Mouse (Mus musculus) T-helper 1 cell (primary cell): ENCODE data around the gene 4930544D05Rik.

ENCODE experiments used
- in situ Hi-C: fragments of 300-600 bp; cut with MboI, MseI; formaldehyde crosslinking; loops from one replicate; pipeline ENCODE4 v1.15.1; 2025; ENCODE audit warnings: high pct_unique_total_duplicates

The 4930544D05Rik gene

GRCm38 (mm10) chr11:70598451-70598953, 17.1 kb upstream of the 4930544D05Rik start:
- in situ Hi-C loops, result no loop called here

DNA sequence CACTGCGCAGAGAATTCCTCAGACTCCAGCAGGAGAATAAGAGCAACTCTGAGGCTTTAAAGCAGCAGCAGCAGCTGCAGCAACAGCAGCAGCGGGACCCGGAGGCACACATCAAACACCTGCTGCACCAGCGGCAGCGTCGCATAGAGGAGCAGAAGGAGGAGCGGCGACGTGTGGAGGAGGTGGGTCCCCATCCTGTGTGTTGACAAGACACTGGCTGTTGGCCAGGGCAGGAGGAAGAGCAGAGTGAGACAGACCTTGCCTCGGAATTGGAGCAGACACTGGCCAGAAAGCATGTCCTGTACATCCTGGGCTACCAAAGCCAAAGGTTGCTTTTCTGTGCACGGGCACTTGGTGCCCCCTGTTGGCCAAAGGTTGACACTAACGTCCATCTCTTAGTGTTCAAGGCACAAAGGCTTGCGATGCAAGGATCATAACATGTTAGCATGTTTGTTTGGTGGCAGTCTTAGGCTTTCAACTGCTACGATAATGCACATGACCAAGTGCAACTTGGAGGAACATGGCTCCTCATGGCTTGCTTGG, 10.6 kb upstream of the 4930544D05Rik start:
- in situ Hi-C loops, result loop anchor here (25.0 kb wide), 1 partner anchor 1868 kb away; no protein-coding TSS in a partner anchor

GRCm38 (mm10) chr11:70606717-70607116, 8.9 kb upstream of the 4930544D05Rik start:
- in situ Hi-C loops, result loop anchor here (25.0 kb wide), 1 partner anchor 1869 kb away; no protein-coding TSS in a partner anchor

DNA sequence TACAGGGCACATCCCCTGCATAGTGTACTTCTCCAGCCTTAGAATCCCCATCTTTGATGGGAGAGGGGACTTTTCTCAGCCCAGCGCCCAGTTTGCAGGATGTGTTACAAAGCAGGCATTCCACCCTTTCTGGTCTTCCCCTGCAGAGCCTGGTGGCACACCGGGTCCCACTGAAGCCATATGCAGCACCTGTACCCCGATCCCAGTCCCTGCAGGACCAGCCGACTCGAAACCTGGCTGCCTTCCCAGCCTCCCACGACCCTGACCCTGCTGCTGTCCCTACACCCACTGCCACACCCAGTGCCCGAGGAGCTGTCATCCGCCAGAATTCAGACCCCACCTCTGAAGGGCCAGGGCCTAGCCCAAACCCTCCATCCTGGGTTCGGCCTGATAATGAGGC, 8.0 kb upstream of the 4930544D05Rik start:
- in situ Hi-C loops, result loop anchor here (25.0 kb wide), 1 partner anchor 1870 kb away; no protein-coding TSS in a partner anchor

DNA sequence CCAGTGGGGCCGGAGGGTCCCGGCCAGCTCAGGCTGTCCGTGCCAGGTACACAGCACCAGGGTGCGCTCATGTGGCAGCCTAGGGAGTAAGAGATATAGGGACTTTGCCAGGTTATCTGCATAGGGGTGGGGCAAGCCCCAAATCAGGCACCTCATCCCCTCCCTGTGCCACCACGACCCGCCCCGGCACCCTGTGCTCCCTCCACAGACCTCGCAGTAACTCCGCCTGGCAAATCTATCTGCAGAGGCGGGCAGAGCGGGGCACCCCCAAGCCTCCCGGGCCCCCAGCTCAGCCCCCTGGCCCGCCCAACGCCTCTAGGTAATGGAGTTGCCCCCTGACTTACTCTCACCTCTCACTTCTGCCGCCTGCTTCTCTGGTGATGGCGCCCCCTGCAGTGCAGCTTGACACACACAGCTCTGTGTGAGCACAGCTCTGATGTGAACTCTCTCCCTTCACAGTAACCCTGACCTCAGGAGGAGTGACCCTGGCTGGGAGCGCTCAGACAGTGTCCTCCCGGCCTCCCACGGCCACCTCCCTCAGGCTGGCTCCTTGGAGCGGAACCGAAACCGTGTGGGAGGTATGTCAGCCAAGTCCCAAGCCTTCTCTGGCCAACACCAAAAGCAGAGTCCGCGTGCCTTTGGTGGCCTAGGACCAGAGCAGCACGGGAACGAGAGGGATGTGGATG, 7.1 kb upstream of the 4930544D05Rik start:
- in situ Hi-C loops, result loop anchor here (25.0 kb wide), 1 partner anchor 1871 kb away; no protein-coding TSS in a partner anchor

DNA sequence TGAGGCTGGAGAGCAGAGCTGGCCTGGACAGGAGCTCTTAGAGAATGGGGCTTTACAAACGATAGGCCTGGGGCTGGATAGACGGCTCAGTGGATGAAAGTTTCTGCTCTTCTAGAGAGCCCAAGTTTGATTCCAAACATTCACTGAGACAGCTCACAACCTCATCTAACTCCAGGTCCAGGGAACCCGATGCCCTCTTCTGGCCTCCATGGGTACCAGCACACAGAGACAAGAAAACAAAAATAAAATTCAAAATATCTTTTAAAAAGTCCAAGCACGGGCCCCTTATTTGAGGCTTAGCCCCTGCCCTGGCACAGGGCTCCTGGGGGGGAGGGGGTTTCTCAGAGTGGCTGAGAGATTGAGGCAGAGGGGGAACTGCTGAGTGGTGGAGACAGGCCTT, 4.9 kb upstream of the 4930544D05Rik start:
- in situ Hi-C loops, result loop anchor here (25.0 kb wide), 1 partner anchor 1873 kb away; no protein-coding TSS in a partner anchor

DNA sequence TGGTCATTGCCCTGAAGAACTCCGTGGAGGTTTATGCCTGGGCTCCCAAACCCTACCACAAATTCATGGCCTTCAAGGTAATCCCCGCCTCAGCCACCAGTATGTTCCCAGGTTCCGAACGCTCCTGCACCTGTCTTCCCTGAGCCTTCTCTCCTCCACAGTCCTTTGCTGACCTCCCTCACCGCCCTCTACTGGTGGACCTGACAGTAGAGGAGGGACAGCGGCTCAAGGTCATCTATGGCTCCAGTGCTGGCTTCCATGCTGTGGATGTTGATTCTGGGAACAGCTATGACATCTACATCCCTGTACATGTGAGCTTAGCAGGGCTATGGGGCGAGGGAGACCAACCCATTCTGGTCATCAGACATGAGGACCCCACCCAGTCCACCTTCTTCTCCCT, 3.1 kb upstream of the 4930544D05Rik start:
- in situ Hi-C loops, result loop anchor here (25.0 kb wide), 1 partner anchor 1875 kb away; no protein-coding TSS in a partner anchor

GRCm38 (mm10) chr11:70615074-70615473, 574 bp upstream of the 4930544D05Rik start:
- in situ Hi-C loops, result loop anchor here (5.0 to 25.0 kb wide), 4 partner anchors 52 to 1878 kb away; partner anchors contain the start of gene Spag7

GRCm38 (mm10) chr11:70619101-70619500, 3.5 kb downstream of the 4930544D05Rik start, which contains the start of gene Chrne:
TSS of gene Chrne (minus strand) at chr11:70619216.
- in situ Hi-C loops, result loop anchor here (5.0 to 25.0 kb wide), 4 partner anchors 48 to 1882 kb away; partner anchors contain the start of gene Spag7

DNA sequence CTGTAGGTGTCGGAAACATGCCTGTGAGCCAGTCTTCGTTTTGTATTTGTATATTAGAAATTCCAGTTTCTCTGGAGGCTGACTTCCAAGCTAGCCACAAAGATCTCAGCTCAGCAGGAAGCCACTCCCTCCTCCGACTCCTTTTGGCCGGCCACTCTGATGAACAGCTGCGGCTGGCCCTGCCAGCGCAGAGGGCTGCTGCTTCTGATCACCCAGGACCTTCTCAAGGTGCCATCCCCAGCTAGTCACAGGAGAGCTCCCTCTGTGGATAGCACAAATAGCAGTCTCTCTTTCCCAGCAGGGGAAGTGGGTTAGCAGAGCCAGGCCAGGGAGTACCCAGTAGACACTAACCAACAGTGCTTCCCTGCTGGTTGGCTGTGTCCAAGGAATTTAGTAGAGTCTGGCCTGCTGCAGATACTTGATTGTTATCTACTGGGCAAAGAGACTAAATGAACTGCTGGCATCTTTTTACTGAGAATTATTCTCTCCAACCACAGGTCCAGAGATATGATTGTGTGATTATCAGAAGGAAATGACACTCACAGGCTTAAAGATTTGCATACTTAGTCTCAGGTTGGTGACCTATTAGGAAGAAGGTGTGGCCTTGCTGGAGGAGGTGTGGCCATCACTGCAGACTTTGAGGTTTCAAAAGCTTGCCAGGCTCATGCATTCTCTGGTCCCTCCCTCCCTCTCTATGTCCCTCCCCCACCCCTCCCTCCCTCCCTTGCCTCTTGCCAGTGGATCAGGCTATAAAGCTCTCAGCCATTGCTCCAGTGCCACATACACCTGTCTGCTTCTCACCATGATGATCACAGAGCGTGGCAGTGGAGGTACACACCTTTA, 6.5 kb downstream of the 4930544D05Rik start:
- in situ Hi-C loops, result loop anchor here (25.0 kb wide), 1 partner anchor 1885 kb away; no protein-coding TSS in a partner anchor

GRCm38 (mm10) chr11:70623053-70623742, 7.5 kb downstream of the 4930544D05Rik start:
- in situ Hi-C loops, result loop anchor here (25.0 kb wide), 1 partner anchor 1886 kb away; no protein-coding TSS in a partner anchor

DNA sequence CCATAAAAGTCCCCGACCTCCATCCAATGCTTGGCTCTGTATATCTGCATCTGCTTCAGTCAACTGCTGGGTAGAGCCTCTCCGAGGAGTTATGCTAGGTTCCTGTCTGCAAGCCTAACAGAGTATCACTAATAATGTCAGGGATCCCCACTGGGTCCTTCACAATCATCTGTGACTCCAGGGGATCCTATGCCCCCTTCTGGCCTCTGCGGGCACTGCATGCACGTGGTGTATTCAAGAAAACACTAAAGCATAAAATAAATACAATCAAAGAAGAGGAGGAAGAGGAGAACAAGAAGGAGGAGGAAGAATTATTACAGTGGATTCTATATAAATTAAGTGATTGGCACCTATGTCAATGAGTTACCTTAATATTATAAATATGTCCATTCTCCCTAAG, 9.8 kb downstream of the 4930544D05Rik start:
- in situ Hi-C loops, result no loop called here

DNA sequence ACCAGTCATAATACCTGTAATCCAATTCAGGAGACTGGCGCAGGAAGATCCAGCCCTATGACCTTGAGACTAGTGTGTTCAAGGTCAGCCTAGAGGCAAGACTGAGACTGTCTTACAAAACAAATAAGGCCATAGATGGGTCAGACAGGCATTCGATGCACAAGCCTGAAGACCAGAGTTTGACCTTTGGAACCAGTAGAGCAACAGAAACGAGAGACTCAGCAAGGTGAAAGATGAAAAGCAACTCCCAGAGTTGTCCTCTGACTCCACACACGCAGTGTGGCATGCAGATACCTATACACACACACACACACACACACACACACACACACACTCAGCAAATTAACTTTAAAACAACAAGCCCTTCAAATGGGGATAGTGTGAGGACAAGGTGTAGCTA, 11.2 kb downstream of the 4930544D05Rik start:
- in situ Hi-C loops, result no loop called here

GRCm38 (mm10) chr11:70628431-70628830, 12.8 kb downstream of the 4930544D05Rik start:
- in situ Hi-C loops, result no loop called here

GRCm38 (mm10) chr11:70629557-70629956, 13.9 kb downstream of the 4930544D05Rik start:
- in situ Hi-C loops, result no loop called here

- in situ Hi-C loops, result no loop called here
Measured at GRCm38 (mm10) chr11:70630129-70630528, 14.5 kb downstream of the 4930544D05Rik start.

DNA sequence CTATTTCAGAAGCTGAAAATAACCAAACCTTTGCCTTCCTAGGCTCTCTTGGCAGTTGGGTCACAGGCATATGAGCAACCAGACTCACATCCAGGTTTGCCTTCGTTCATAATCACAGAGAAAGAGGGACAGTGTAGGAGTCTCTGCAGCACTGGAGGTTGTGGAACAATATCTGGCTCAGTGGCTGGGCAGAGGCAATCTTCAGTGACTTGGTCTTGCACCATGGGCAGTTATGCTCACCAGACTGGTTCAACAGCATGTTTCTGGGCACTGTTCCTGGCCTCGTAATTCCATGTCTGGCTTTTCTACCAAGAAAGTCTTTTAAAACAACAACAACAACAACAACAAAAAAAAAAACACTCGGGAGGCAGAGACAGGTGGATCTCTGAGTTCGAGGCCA, 20.0 kb downstream of the 4930544D05Rik start:
- in situ Hi-C loops, result no loop called here

GRCm38 (mm10) chr11:70637764-70638163, 22.1 kb downstream of the 4930544D05Rik start:
- in situ Hi-C loops, result no loop called here

DNA sequence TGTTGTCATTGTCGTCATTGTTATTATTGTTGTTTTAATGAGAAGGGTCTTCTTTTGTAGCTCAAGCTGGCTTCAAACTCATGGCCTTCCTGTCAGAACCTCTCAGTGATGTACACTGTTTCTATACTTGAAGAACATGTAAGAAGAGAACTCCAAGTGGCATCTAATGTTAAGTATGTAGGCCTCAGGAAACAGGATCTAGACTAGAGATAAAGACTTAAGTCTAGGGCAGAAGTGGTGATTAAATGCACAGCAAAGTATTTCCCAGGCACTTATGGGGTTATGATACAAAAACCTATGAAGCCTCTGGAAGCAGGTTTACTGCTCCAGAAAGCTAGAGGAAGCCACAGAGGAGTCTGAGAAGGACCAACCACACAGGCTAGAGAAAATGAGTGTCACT, 22.6 kb downstream of the 4930544D05Rik start:
- in situ Hi-C loops, result no loop called here

- in situ Hi-C loops, result no loop called here
Measured at GRCm38 (mm10) chr11:70638714-70639278, 23.1 kb downstream of the 4930544D05Rik start, which contains the start of gene Gp1ba. TSS of gene Gp1ba (plus strand) at chr11:70639122.
